Mouse (Mus musculus) gastrocnemius, postnatal 25 days (tissue): ENCODE data around the gene Rwdd1. TPM values are rescaled to one million over a fixed set of nuclear protein-coding genes. Genes with fewer than 3 reads are reported as not detected.
"Not testable (repeated sequence)": the region's sequence is repeated elsewhere in the genome, so short reads cannot be mapped to it uniquely, and the experiment has no call there.

Source experiments
- DNase-seq: peaks from one replicate; pipeline ENCODE4 v3.0.0; 2022
- long read RNA-seq, 2 experiments: library from polyadenylated mRNA; stranded (forward); transcript quantifications; one replicate each; pipeline ENCODE4 v2.0.0; 2021
- total RNA-seq, 2 experiments: library from RNA; stranded (reverse); gene quantifications; 1 replicate in 1 of 2; 2 replicates in 1 of 2; pipeline ENCODE4 v1.2.3; 2021

The Rwdd1 gene
- total RNA-seq = 100 to 1,000 TPM; 123 to 143 TPM
- long read RNA-seq, experiment 1, transcript Rwdd1-201 (7 exons, 1,090 nt) = major isoform, 167 of 174 reads
- long read RNA-seq, experiment 1, partial matches to known transcripts = 1 of 174 reads
- long read RNA-seq, experiment 1, other reads (novel, unspliced or antisense) = 5 of 174 reads
- long read RNA-seq, experiment 2, transcript Rwdd1-201 (7 exons, 1,090 nt) = major isoform, 143 of 147 reads
- long read RNA-seq, experiment 2, partial matches to known transcripts = 3 of 147 reads
- long read RNA-seq, experiment 2, other reads (novel, unspliced or antisense) = 1 of 147 reads

- peak; percentile 100 for DNase-seq
Observed at GRCm38 (mm10) chr10:34019302-34020075, at the start of gene Rwdd1. Rwdd1 (minus strand) TSS chr10:34019624.

GRCm38 (mm10) chr10:34066591-34066990 lies 47.2 kb upstream of the Rwdd1 start:
- no peak for DNase-seq

GRCm38 (mm10) chr10:34053987-34054386 lies 34.6 kb upstream of the Rwdd1 start:
- DNase-seq = no peak

- no peak for DNase-seq
Observed at GRCm38 (mm10) chr10:34044210-34044609, 24.8 kb upstream of the Rwdd1 start, which contains the start of gene Calhm4. Calhm4 (minus strand) TSS chr10:34044310.

- no peak for DNase-seq
Observed at GRCm38 (mm10) chr10:34037401-34037800, 18.0 kb upstream of the Rwdd1 start, which contains the start of gene Trappc3l. Trappc3l (plus strand) TSS chr10:34037597.

- no peak for DNase-seq
Observed at GRCm38 (mm10) chr10:34036587-34036986, 17.2 kb upstream of the Rwdd1 start.

GRCm38 (mm10) chr10:34033630-34034305 lies 14.3 kb upstream of the Rwdd1 start:
- DNase-seq = peak; percentile 61

GRCm38 (mm10) chr10:34030322-34030721 lies 10.9 kb upstream of the Rwdd1 start:
- no peak for DNase-seq

- no peak for DNase-seq
Observed at GRCm38 (mm10) chr10:34018746-34019301, 600 bp downstream of the Rwdd1 start.

- no peak for DNase-seq
Observed at GRCm38 (mm10) chr10:34013241-34013640, 6.2 kb downstream of the Rwdd1 start.

- no peak for DNase-seq
Observed at GRCm38 (mm10) chr10:34012581-34012980, 6.8 kb downstream of the Rwdd1 start.

- no peak for DNase-seq
Observed at GRCm38 (mm10) chr10:33998397-33998796, 21.0 kb downstream of the Rwdd1 start.

GRCm38 (mm10) chr10:33996686-33997085 lies 22.7 kb downstream of the Rwdd1 start:
- not testable (repeated sequence) for DNase-seq

GRCm38 (mm10) chr10:33986771-33987170 lies 32.7 kb downstream of the Rwdd1 start:
- DNase-seq = no peak

GRCm38 (mm10) chr10:33974781-33975494 lies 44.5 kb downstream of the Rwdd1 start:
- no peak for DNase-seq

GRCm38 (mm10) chr10:33952509-33952908 lies 66.9 kb downstream of the Rwdd1 start:
- DNase-seq = no peak

- DNase-seq = peak; percentile 79
Observed at GRCm38 (mm10) chr10:33950803-33951583, 68.4 kb downstream of the Rwdd1 start, which contains the start of gene Zup1. Zup1 (minus strand) TSS chr10:33951269.
